Mouse (Mus musculus): ENCODE measurements around the gene Foxred2. TPM values are rescaled to one million over a fixed set of nuclear protein-coding genes. Genes with fewer than 3 reads are reported as not detected.

Foxred2 gene
- polyA plus RNA-seq, 2 experiments = 5.6 to 9.6 TPM

GRCm38 (mm10) chr15:77906081-77906480 is 50.4 kb downstream of the Foxred2 start:
- no peak overlapping the region for H3K27ac ChIP-seq (replicated peaks; ENCODE audit: low read depth, low read length)
- WGBS = 70% methylated on average over 8 of the region's 8 CpGs

GRCm38 (mm10) chr15:77905275-77905970 is 51.1 kb downstream of the Foxred2 start:
- WGBS = 5% methylated on average over 25 of the region's 26 CpGs
- Histone ChIP-seq H3K36me3 (ENCODE audit: control insufficient read depth, insufficient read depth, low read length) (no peaks in the 10 kb centered on the region), H3K27me3 (ENCODE audit: control insufficient read depth, insufficient read depth, low read length) (no peaks in the 10 kb centered on the region), H3K27ac (replicated peaks; ENCODE audit: low read depth, low read length) (no peak overlapping the region), H3K4me1 (ENCODE audit: control insufficient read depth, insufficient read depth, low read length) (peaks cover 17% of the 10 kb centered on the region), H3K9me3 (ENCODE audit: control insufficient read depth, low read length) (no peaks in the 10 kb centered on the region), H3K9ac (ENCODE audit: low read depth, low read length, severe bottlenecking) (peak overlapping the region; percentile 40), H3K4me3 (replicated peaks; ENCODE audit: low read length) (peak overlapping the region; percentile 31), H3K4me2 (replicated peaks; ENCODE audit: low read depth, low read length, severe bottlenecking) (peak overlapping the region; percentile 64)
- peak; percentile 80 for DNase-seq (ENCODE audit: low spot score)
- peak; percentile 90 for ATAC-seq (ENCODE audit: low FRiP score, low read depth)
- TF ChIP-seq POLR2A (IDR thresholded peaks at IDR 0.05; ENCODE audit: borderline replicate concordance, extremely low read depth, insufficient read depth, insufficient read length) = peak; percentile 26; the same call in 1 of the 2 replicates

More at GRCm38 (mm10) chr15:77906081-77906480, 50.4 kb downstream of the Foxred2 start:
- Histone ChIP-seq H3K9me3 (ENCODE audit: control insufficient read depth, low read length) (no peaks in the 10 kb centered on the region), H3K4me1 (ENCODE audit: control insufficient read depth, insufficient read depth, low read length) (peaks cover 17% of the 10 kb centered on the region), H3K36me3 (ENCODE audit: control insufficient read depth, insufficient read depth, low read length) (no peaks in the 10 kb centered on the region), H3K4me3 (replicated peaks; ENCODE audit: low read length) (no peak overlapping the region), H3K9ac (ENCODE audit: low read depth, low read length, severe bottlenecking) (no peak overlapping the region), H3K4me2 (replicated peaks; ENCODE audit: low read depth, low read length, severe bottlenecking) (peak overlapping the region; percentile 64), H3K27me3 (ENCODE audit: control insufficient read depth, insufficient read depth, low read length) (no peaks in the 10 kb centered on the region)
- ATAC-seq (ENCODE audit: low FRiP score, low read depth) (no peak), DNase-seq (ENCODE audit: low spot score) (no peak)
- no peak for TF ChIP-seq POLR2A (IDR thresholded peaks at IDR 0.05; ENCODE audit: borderline replicate concordance, extremely low read depth, insufficient read depth, insufficient read length)

GRCm38 (mm10) chr15:77904363-77904892 is 52.1 kb downstream of the Foxred2 start:
- H3K9ac ChIP-seq (ENCODE audit: low read depth, low read length, severe bottlenecking) = no peak overlapping the region
- no peak for ATAC-seq (ENCODE audit: low FRiP score, low read depth)
- no peak for TF ChIP-seq POLR2A (IDR thresholded peaks at IDR 0.05; ENCODE audit: borderline replicate concordance, extremely low read depth, insufficient read depth, insufficient read length)
- no peaks in the 10 kb centered on the region for H3K9me3 ChIP-seq (ENCODE audit: control insufficient read depth, low read length)
- DNase-seq (ENCODE audit: low spot score) = no peak
- 25% methylated on average over 10 of the region's 12 CpGs for WGBS
- no peak overlapping the region for H3K4me3 ChIP-seq (replicated peaks; ENCODE audit: low read length)
- no peaks in the 10 kb centered on the region for H3K27me3 ChIP-seq (ENCODE audit: control insufficient read depth, insufficient read depth, low read length)
- peaks cover 17% of the 10 kb centered on the region for H3K4me1 ChIP-seq (ENCODE audit: control insufficient read depth, insufficient read depth, low read length)
- H3K36me3 ChIP-seq (ENCODE audit: control insufficient read depth, insufficient read depth, low read length) = no peaks in the 10 kb centered on the region
- no peak overlapping the region for H3K27ac ChIP-seq (replicated peaks; ENCODE audit: low read depth, low read length)
- no peak overlapping the region for H3K4me2 ChIP-seq (replicated peaks; ENCODE audit: low read depth, low read length, severe bottlenecking)

- Histone ChIP-seq H3K4me2 (replicated peaks; ENCODE audit: low read depth, low read length, severe bottlenecking) (no peak overlapping the region), H3K27ac (replicated peaks; ENCODE audit: low read depth, low read length) (no peak overlapping the region), H3K9me3 (ENCODE audit: control insufficient read depth, low read length) (no peaks in the 10 kb centered on the region), H3K9ac (ENCODE audit: low read depth, low read length, severe bottlenecking) (no peak overlapping the region), H3K36me3 (ENCODE audit: control insufficient read depth, insufficient read depth, low read length) (no peaks in the 10 kb centered on the region), H3K4me1 (ENCODE audit: control insufficient read depth, insufficient read depth, low read length) (peaks cover 14% of the 10 kb centered on the region), H3K27me3 (ENCODE audit: control insufficient read depth, insufficient read depth, low read length) (no peaks in the 10 kb centered on the region), H3K4me3 (replicated peaks; ENCODE audit: low read length) (no peak overlapping the region)
- TF ChIP-seq POLR2A (IDR thresholded peaks at IDR 0.05; ENCODE audit: borderline replicate concordance, extremely low read depth, insufficient read depth, insufficient read length) = no peak
- no peak for ATAC-seq (ENCODE audit: low FRiP score, low read depth)
- DNase-seq (ENCODE audit: low spot score) = no peak
- WGBS = 39% methylated on average over 5 of the region's 5 CpGs
These were observed 53.3 kb downstream of the Foxred2 start for GRCm38 (mm10) chr15:77903176-77903575.

GRCm38 (mm10) chr15:77894926-77895325 is 61.6 kb downstream of the Foxred2 start:
- no peak for DNase-seq (ENCODE audit: low spot score)
- no peaks in the 10 kb centered on the region for H3K27me3 ChIP-seq (ENCODE audit: control insufficient read depth, insufficient read depth, low read length)
- no peak overlapping the region for H3K27ac ChIP-seq (replicated peaks; ENCODE audit: low read depth, low read length)
- no peaks in the 10 kb centered on the region for H3K36me3 ChIP-seq (ENCODE audit: control insufficient read depth, insufficient read depth, low read length)
- 69% methylated on average over 13 of the region's 14 CpGs for WGBS
- H3K4me1 ChIP-seq (ENCODE audit: control insufficient read depth, insufficient read depth, low read length) = no peaks in the 10 kb centered on the region
- no peak overlapping the region for H3K4me3 ChIP-seq (replicated peaks; ENCODE audit: low read length)
- H3K4me2 ChIP-seq (replicated peaks; ENCODE audit: low read depth, low read length, severe bottlenecking) = no peak overlapping the region
- no peak for ATAC-seq (ENCODE audit: low FRiP score, low read depth)
- H3K9ac ChIP-seq (ENCODE audit: low read depth, low read length, severe bottlenecking) = no peak overlapping the region
- no peaks in the 10 kb centered on the region for H3K9me3 ChIP-seq (ENCODE audit: control insufficient read depth, low read length)
- TF ChIP-seq POLR2A (IDR thresholded peaks at IDR 0.05; ENCODE audit: borderline replicate concordance, extremely low read depth, insufficient read depth, insufficient read length) = no peak
